Mouse (Mus musculus): ENCODE data around the gene Srgap3.

GRCm38 (mm10) chr6:112857057-112857456 lies 90.0 kb downstream of the Srgap3 start:
- TF ChIP-seq POLR2A (IDR thresholded peaks at IDR 0.05; ENCODE audit: insufficient read depth, low read depth, low read length) (no peak), CTCF (IDR thresholded peaks at IDR 0.05; ENCODE audit: insufficient read depth, low read depth, low read length) (no peak)
